Mouse (Mus musculus): ENCODE results near the gene Ccer1. TPM values are rescaled to one million over a fixed set of nuclear protein-coding genes. Genes with fewer than 3 reads are reported as not detected.

Ccer1 gene
- total and polyA plus RNA-seq, 2 experiments from 2014 or later, result not detected

GRCm38 (mm10) chr10:97704562-97704961, 11.7 kb downstream of the Ccer1 start:
- 29% methylated on average over 1 of the region's 1 CpGs for WGBS
- no peaks in the 10 kb centered on the region for H3K27me3 ChIP-seq (ENCODE audit: control insufficient read depth, insufficient read depth, low read length)
- no peak overlapping the region for H3K4me3 ChIP-seq (ENCODE audit: low read depth, low read length)
- DNase-seq (ENCODE audit: low spot score) (peak; percentile 44), ATAC-seq (ENCODE audit: insufficient read depth, low read depth) (no peak)
- H3K27ac ChIP-seq (ENCODE audit: low read depth), result no peak overlapping the region
- no peak overlapping the region for H3K4me2 ChIP-seq (ENCODE audit: low read depth, low read length)
- no peak for TF ChIP-seq EP300 (IDR thresholded peaks at IDR 0.05; ENCODE audit: low read depth)
- peak; percentile 72 for TF ChIP-seq CTCF (IDR thresholded peaks at IDR 0.05; ENCODE audit: low read depth)
- no peak overlapping the region for H3K9ac ChIP-seq (replicated peaks; ENCODE audit: low read depth, low read length)
- no peaks in the 10 kb centered on the region for H3K9me3 ChIP-seq (replicated peaks; ENCODE audit: control insufficient read depth, low read length)
- no peaks in the 10 kb centered on the region for H3K4me1 ChIP-seq (ENCODE audit: control insufficient read depth, insufficient read depth)
- H3K36me3 ChIP-seq (replicated peaks; ENCODE audit: control insufficient read depth, insufficient read depth, low read length), result no peaks in the 10 kb centered on the region

- Histone ChIP-seq H3K27ac (ENCODE audit: low read depth) (no peak overlapping the region), H3K4me2 (ENCODE audit: low read depth, low read length) (no peak overlapping the region), H3K36me3 (replicated peaks; ENCODE audit: control insufficient read depth, insufficient read depth, low read length) (no peaks in the 10 kb centered on the region), H3K4me3 (ENCODE audit: low read depth, low read length) (no peak overlapping the region), H3K9me3 (replicated peaks; ENCODE audit: control insufficient read depth, low read length) (no peaks in the 10 kb centered on the region), H3K9ac (replicated peaks; ENCODE audit: low read depth, low read length) (no peak overlapping the region), H3K27me3 (ENCODE audit: control insufficient read depth, insufficient read depth, low read length) (no peaks in the 10 kb centered on the region), H3K4me1 (ENCODE audit: control insufficient read depth, insufficient read depth) (no peaks in the 10 kb centered on the region)
- DNase-seq (ENCODE audit: low spot score) (peak; percentile 40), ATAC-seq (ENCODE audit: insufficient read depth, low read depth) (no peak)
- WGBS, result 3% methylated on average over 5 of the region's 5 CpGs
- TF ChIP-seq CTCF (IDR thresholded peaks at IDR 0.05; ENCODE audit: low read depth) (peak; percentile 86), EP300 (IDR thresholded peaks at IDR 0.05; ENCODE audit: low read depth) (no peak)
Measured at GRCm38 (mm10) chr10:97712687-97713086, 19.8 kb downstream of the Ccer1 start.

- ATAC-seq (ENCODE audit: insufficient read depth, low read depth), result no peak
- Histone ChIP-seq H3K9ac (replicated peaks; ENCODE audit: low read depth, low read length) (no peak overlapping the region), H3K4me2 (ENCODE audit: low read depth, low read length) (no peak overlapping the region), H3K9me3 (replicated peaks; ENCODE audit: control insufficient read depth, low read length) (no peaks in the 10 kb centered on the region), H3K27ac (ENCODE audit: low read depth) (no peak overlapping the region), H3K36me3 (replicated peaks; ENCODE audit: control insufficient read depth, insufficient read depth, low read length) (no peaks in the 10 kb centered on the region), H3K4me3 (ENCODE audit: low read depth, low read length) (no peak overlapping the region), H3K4me1 (ENCODE audit: control insufficient read depth, insufficient read depth) (no peaks in the 10 kb centered on the region), H3K27me3 (ENCODE audit: control insufficient read depth, insufficient read depth, low read length) (no peaks in the 10 kb centered on the region)
- no peak for DNase-seq (ENCODE audit: low spot score)
- WGBS, result 40% methylated on average over 4 of the region's 4 CpGs
- no peak for TF ChIP-seq CTCF (IDR thresholded peaks at IDR 0.05; ENCODE audit: low read depth)
- no peak for TF ChIP-seq EP300 (IDR thresholded peaks at IDR 0.05; ENCODE audit: low read depth)
Measured at GRCm38 (mm10) chr10:97714584-97714983, 21.7 kb downstream of the Ccer1 start.

- Histone ChIP-seq H3K27me3 (ENCODE audit: control insufficient read depth, insufficient read depth, low read length) (no peaks in the 10 kb centered on the region), H3K4me1 (ENCODE audit: control insufficient read depth, insufficient read depth) (no peaks in the 10 kb centered on the region), H3K9ac (replicated peaks; ENCODE audit: low read depth, low read length) (no peak overlapping the region), H3K9me3 (replicated peaks; ENCODE audit: control insufficient read depth, low read length) (no peaks in the 10 kb centered on the region), H3K4me2 (ENCODE audit: low read depth, low read length) (no peak overlapping the region), H3K4me3 (ENCODE audit: low read depth, low read length) (no peak overlapping the region), H3K36me3 (replicated peaks; ENCODE audit: control insufficient read depth, insufficient read depth, low read length) (no peaks in the 10 kb centered on the region), H3K27ac (ENCODE audit: low read depth) (no peak overlapping the region)
- 57% methylated on average over 3 of the region's 3 CpGs for WGBS
- TF ChIP-seq EP300 (IDR thresholded peaks at IDR 0.05; ENCODE audit: low read depth), result no peak
- TF ChIP-seq CTCF (IDR thresholded peaks at IDR 0.05; ENCODE audit: low read depth), result no peak
- ATAC-seq (ENCODE audit: insufficient read depth, low read depth), result no peak
- DNase-seq (ENCODE audit: low spot score), result no peak
Measured at GRCm38 (mm10) chr10:97715289-97715906, 22.5 kb downstream of the Ccer1 start.

GRCm38 (mm10) chr10:97717233-97717632, 24.4 kb downstream of the Ccer1 start:
- WGBS, result 85% methylated on average over 1 of the region's 1 CpGs
- DNase-seq (ENCODE audit: low spot score) (no peak), ATAC-seq (ENCODE audit: insufficient read depth, low read depth) (no peak)
- Histone ChIP-seq H3K9me3 (replicated peaks; ENCODE audit: control insufficient read depth, low read length) (no peaks in the 10 kb centered on the region), H3K4me3 (ENCODE audit: low read depth, low read length) (no peak overlapping the region), H3K4me2 (ENCODE audit: low read depth, low read length) (no peak overlapping the region), H3K4me1 (ENCODE audit: control insufficient read depth, insufficient read depth) (no peaks in the 10 kb centered on the region), H3K36me3 (replicated peaks; ENCODE audit: control insufficient read depth, insufficient read depth, low read length) (no peaks in the 10 kb centered on the region), H3K9ac (replicated peaks; ENCODE audit: low read depth, low read length) (no peak overlapping the region), H3K27me3 (ENCODE audit: control insufficient read depth, insufficient read depth, low read length) (no peaks in the 10 kb centered on the region), H3K27ac (ENCODE audit: low read depth) (no peak overlapping the region)
- no peak for TF ChIP-seq CTCF (IDR thresholded peaks at IDR 0.05; ENCODE audit: low read depth)
- TF ChIP-seq EP300 (IDR thresholded peaks at IDR 0.05; ENCODE audit: low read depth), result no peak

GRCm38 (mm10) chr10:97718021-97718420, 25.2 kb downstream of the Ccer1 start:
- H3K36me3 ChIP-seq (replicated peaks; ENCODE audit: control insufficient read depth, insufficient read depth, low read length), result no peaks in the 10 kb centered on the region
- no peaks in the 10 kb centered on the region for H3K27me3 ChIP-seq (ENCODE audit: control insufficient read depth, insufficient read depth, low read length)
- no peak for ATAC-seq (ENCODE audit: insufficient read depth, low read depth)
- no peak overlapping the region for H3K4me3 ChIP-seq (ENCODE audit: low read depth, low read length)
- 63% methylated on average over 2 of the region's 2 CpGs for WGBS
- H3K27ac ChIP-seq (ENCODE audit: low read depth), result no peak overlapping the region
- no peak for DNase-seq (ENCODE audit: low spot score)
- H3K9me3 ChIP-seq (replicated peaks; ENCODE audit: control insufficient read depth, low read length), result no peaks in the 10 kb centered on the region
- no peak overlapping the region for H3K4me2 ChIP-seq (ENCODE audit: low read depth, low read length)
- no peak for TF ChIP-seq CTCF (IDR thresholded peaks at IDR 0.05; ENCODE audit: low read depth)
- TF ChIP-seq EP300 (IDR thresholded peaks at IDR 0.05; ENCODE audit: low read depth), result no peak
- no peak overlapping the region for H3K9ac ChIP-seq (replicated peaks; ENCODE audit: low read depth, low read length)
- H3K4me1 ChIP-seq (ENCODE audit: control insufficient read depth, insufficient read depth), result no peaks in the 10 kb centered on the region

Data from heart, postnatal 0 days (tissue).